Mouse (Mus musculus) erythroblast, adult 5-6 weeks (primary cell): ENCODE results near the gene Faap24. TPM values are rescaled to one million over a fixed set of nuclear protein-coding genes. Genes with fewer than 3 reads are reported as not detected.

ENCODE experiments used
- ATAC-seq: replicated peaks from 2 replicates; pipeline ENCODE4 v1.8.0; 2016; ENCODE audit warnings: moderate number of reproducible peaks, mild to moderate bottlenecking, moderate TSS enrichment, inconsistent platforms; ENCODE audit not compliant: poor library complexity, low FRiP score, severe bottlenecking
- total RNA-seq, 2 experiments: library from RNA; stranded (forward) in 1 of 2; stranded (reverse) in 1 of 2; fragments of 150-400 nt in 1 of 2; fragments of 200-764, 138-1000 nt in 1 of 2; gene quantifications; 2 replicates each; pipeline versions ENCODE4 v1.2.3 to v1.2.4; 2015 to 2017; ENCODE audit warnings: low replicate concordance in 2 of 2

The Faap24 gene
- total RNA-seq (2015; ENCODE audit: low replicate concordance) (3.8 and 8.4 TPM in 2 replicates), total RNA-seq (2017; ENCODE audit: low replicate concordance) (7.8 and 11.0 TPM in 2 replicates)

- peak; percentile 93 for ATAC-seq
Measured at GRCm38 (mm10) chr7:35396542-35397168, at the start of gene Faap24, which contains the start of gene Cep89. Gene Faap24, minus strand, starts transcription at chr7:35396836. Gene Cep89, plus strand, starts transcription at chr7:35397035.

DNA sequence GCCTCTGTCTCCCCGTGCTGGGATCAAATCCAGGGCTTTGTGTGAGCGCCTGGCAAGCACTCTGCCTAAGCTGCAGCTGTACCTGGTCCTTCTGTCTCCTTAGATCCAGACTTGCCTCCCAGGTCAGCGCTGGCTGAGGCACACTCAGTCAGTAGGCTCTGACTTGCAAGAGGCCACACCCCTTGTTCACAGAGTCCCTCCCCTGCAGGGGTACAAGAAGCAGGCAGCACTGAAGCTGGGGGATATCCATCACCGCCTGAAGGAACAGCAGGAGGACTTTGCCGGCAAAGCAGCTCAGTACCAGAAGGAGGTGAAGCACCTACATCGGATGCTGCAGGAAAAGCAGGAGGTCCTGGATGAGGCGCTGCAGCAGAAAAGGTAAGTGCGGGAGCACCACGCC lies 38.6 kb upstream of the Faap24 start:
- ATAC-seq = no peak

GRCm38 (mm10) chr7:35428146-35428545 lies 31.5 kb upstream of the Faap24 start:
- no peak for ATAC-seq

GRCm38 (mm10) chr7:35423071-35423470 lies 26.4 kb upstream of the Faap24 start:
- ATAC-seq = no peak

- ATAC-seq = no peak; the same call in 1 of the 2 replicates
Measured at GRCm38 (mm10) chr7:35416654-35416948, 20.0 kb upstream of the Faap24 start.

GRCm38 (mm10) chr7:35415801-35416653 lies 19.4 kb upstream of the Faap24 start:
- no peak for ATAC-seq

GRCm38 (mm10) chr7:35415226-35415625 lies 18.6 kb upstream of the Faap24 start:
- ATAC-seq = no peak

- no peak for ATAC-seq
Measured at GRCm38 (mm10) chr7:35401169-35401568, 4.5 kb upstream of the Faap24 start.

DNA sequence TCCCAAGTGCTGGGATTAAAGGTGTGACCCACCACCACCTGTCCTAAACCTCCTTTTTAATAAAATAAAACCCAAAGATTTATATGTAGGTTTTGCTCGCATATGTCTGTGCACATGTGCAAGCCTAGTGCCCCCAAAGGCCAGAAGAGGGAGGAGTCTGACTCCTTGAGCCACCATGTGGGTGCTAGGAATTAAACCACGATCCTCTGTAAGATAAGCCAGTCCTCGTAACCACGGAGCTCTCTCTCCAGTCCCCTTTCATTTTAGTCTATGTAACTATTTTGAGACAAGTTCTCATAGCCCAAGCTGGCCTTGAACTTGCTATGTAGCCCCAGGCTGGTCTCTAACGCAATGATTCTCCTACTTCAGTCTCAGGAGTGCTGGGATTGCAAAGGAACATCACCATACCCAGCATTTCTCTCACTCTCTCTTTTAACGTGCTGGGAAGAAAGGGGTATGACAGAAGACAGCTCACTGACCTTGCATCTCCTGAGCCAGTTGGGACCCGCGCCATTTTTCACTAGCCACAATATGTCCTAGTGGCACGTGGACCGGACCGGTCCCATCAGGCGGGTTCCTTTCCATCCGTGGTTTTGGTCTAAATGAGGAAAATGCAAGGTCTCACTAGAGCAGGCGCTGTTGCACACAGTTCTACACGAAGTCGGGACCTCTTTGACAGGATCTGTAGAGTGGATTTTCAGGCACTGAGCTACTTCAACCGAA lies 741 bp downstream of the Faap24 start:
- peak; percentile 9; the same call in 1 of the 2 replicates for ATAC-seq

DNA sequence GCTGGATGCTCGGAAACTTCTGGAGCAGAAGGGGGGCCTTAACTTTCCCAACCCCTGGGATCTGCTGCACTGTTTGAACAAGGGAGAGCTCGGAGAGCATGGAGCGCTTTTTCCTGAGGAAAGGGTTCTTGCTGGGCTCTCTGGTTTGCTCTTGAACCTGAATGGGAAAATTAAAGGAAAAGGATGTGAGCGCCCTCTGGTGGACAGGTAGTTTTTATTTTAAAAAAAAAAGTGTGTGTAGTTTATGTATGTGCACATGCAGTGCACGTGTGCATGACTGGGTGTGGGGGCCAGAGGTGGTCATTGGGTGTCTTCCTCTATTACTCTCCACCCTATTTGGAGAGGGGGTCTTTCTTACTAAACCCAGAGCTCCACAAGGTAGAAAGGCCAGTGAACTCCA lies 3.7 kb downstream of the Faap24 start:
- ATAC-seq = no peak

- no peak for ATAC-seq
Measured at GRCm38 (mm10) chr7:35388694-35389093, 7.9 kb downstream of the Faap24 start.

DNA sequence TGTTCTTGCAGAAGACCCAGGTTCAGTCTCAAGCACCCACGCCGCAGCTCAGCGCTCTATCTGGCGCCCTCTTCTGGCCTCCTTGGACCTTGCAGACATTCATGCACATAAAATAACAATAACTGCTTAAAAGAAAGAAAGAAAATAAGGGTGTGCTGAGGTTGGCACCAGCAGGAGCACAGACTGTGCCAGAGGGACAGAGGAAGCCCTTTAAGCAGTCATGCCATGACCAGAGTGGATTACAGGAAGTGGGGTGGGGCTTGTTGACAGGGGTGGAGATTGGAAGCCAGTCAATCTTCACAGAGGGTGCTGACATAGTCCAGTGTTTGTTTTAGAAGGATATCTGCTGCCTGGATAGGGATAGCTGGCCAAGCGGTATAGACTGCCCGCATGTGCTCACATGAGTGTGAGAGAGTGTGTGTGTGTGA lies 10.1 kb downstream of the Faap24 start:
- ATAC-seq = peak; percentile 39; the same call in 1 of the 2 replicates

GRCm38 (mm10) chr7:35382706-35383353 lies 13.8 kb downstream of the Faap24 start:
- ATAC-seq = no peak

GRCm38 (mm10) chr7:35381861-35382260 lies 14.8 kb downstream of the Faap24 start:
- no peak for ATAC-seq

- ATAC-seq = no peak
Measured at GRCm38 (mm10) chr7:35380351-35380750, 16.3 kb downstream of the Faap24 start.

DNA sequence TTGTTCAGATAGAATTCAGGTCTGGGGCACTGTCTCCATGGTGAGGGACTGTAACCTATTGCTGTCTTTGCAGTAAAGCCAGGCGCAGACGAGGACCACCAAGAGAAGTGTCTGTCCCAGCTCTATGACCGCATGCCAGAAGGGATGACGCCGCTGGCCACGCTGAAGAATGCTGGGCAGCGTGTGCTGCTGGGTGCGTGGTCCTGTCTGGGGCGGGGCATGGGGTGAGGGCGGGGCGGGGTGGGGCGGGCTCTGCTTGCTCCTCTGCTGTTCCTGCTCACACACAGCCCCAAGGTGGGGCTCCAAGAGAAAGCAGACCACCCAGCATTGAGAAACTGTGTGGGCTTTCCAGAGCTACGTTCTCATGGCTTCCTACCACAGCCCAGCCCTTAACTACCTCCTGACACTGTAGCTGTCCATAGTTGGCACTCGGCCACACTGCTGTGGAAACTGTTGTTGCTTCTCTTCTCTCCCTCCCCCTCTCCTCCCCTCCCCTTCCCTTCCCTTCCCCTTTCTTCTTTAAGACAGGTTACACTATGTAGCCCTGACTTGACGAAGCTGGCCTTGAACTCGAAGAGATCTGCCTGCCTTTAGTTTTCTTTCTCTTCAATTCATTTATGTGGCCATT lies 17.0 kb downstream of the Faap24 start:
- ATAC-seq = no peak

- ATAC-seq = no peak
Measured at GRCm38 (mm10) chr7:35376623-35377022, 20.0 kb downstream of the Faap24 start.

- no peak for ATAC-seq
Measured at GRCm38 (mm10) chr7:35374265-35374664, 22.4 kb downstream of the Faap24 start.

DNA sequence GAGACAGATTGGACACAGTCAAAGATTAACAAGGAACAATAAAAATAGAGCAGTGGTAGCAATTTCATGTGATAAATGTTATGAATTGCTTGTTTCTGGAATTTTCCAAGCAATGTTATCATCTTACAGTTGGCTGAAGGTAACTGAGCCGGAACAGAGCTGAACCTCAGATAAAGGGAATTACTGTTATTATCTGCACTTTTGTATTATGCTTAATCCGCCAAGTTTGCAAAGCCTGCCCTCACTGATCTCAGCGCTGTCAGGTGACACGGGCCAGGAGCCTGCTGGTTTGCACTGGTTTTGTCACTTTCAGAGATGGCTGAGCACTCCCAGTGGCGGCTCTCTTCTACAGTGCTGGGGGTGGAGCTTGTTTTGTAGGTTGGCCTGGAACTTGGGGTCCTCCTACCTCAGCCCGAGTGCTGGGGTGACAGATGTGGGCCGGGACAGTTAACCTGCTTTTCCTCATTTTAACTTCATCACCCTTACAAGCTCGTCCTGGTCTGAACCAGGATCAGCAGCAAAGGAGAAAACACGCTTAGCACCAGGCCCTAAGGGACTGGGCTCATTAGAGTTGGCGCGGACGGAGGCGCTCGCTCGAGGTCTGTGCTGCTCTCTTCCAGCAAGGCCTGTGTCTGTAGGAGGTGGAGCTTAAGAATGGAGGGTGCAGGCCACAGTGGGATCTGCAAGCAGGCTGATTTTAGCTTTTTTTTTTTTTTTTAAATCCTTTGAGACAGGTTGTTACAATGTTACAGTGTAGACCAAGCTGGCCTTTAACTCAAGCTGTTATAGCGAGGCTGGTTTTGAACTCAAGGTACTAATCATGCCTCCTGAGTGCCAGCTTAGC lies 23.3 kb downstream of the Faap24 start:
- no peak for ATAC-seq
